13 mouse cellular contexts compared by ENCODE assay signal in genomic region chr13:81332018-81332417, GRCm38 (mm10).
DNase-seq lines count a peak whose midpoint lies in the region; ATAC-seq and TF ChIP-seq lines count a peak whose summit lies in the region.
"Had no signal": no experiment of that assay in that cellular context is flagged by ENCODE, and none has a peak within 500 bp of the region (broad histone marks: within the 10 kb centered on the region; RNA-seq: fewer than 3 reads in every experiment).

No protein-coding gene starts in this region.

- no peak for TF ChIP-seq CTCF in forebrain, postnatal 0 days (IDR thresholded peaks at IDR 0.05; ENCODE audit: low read depth)

- H3K4me1 ChIP-seq in heart, embryonic 11.5 days (ENCODE audit: control insufficient read depth, insufficient read depth, low read length) = no peaks in the 10 kb centered on the region; the same call in 1 of the 2 replicates
- H3K4me1 ChIP-seq in heart, embryonic 16.5 days (ENCODE audit: control insufficient read depth, insufficient read depth, low read length) = no peaks in the 10 kb centered on the region
- H3K4me1 ChIP-seq in forebrain, postnatal 0 days (ENCODE audit: insufficient read depth) = no peaks in the 10 kb centered on the region
- H3K4me1 ChIP-seq: embryonic facial prominence, embryonic 12.5 days; stomach, embryonic 15.5 days had no signal

- H3K27ac ChIP-seq in heart, embryonic 11.5 days (ENCODE audit: low read depth, low read length) = no peak overlapping the region
- no peak overlapping the region for H3K27ac ChIP-seq in heart, embryonic 16.5 days (ENCODE audit: low read length)
- H3K27ac ChIP-seq in forebrain, postnatal 0 days (ENCODE audit: low read depth, low read length) = no peak overlapping the region
- H3K27ac ChIP-seq: embryonic facial prominence, embryonic 12.5 days; limb, embryonic 10.5 days; stomach, embryonic 15.5 days had no signal

- peak; percentile 4 for DNase-seq in heart, adult 8-10 months (ENCODE audit: low spot score)
- DNase-seq in adrenal gland, postnatal 10 days = peak; percentile 52
- peak; percentile 74 for DNase-seq in kidney, postnatal 10 days
- DNase-seq in forebrain, postnatal 0 days = no peak
- no peak for DNase-seq in left cerebral cortex, postnatal 4 days
- no peak for DNase-seq in cerebellum, postnatal 4 days (ENCODE audit: low spot score in 2 of 2)
- DNase-seq: B cell, adult 2 months had no signal

- H3K27me3 ChIP-seq in heart, embryonic 11.5 days (ENCODE audit: control insufficient read depth, insufficient read depth, low read length) = no peaks in the 10 kb centered on the region
- H3K27me3 ChIP-seq in heart, embryonic 16.5 days (ENCODE audit: control insufficient read depth, insufficient read depth, low read length) = no peaks in the 10 kb centered on the region
- no peaks in the 10 kb centered on the region for H3K27me3 ChIP-seq in forebrain, postnatal 0 days (ENCODE audit: insufficient read depth, low read length)
- H3K27me3 ChIP-seq: embryonic facial prominence, embryonic 12.5 days; stomach, embryonic 15.5 days had no signal

- intact Hi-C loops in left cerebral cortex, postnatal 4 days (cut with DNase I) = no loop called here

- no peak overlapping the region for H3K4me2 ChIP-seq in heart, embryonic 11.5 days
- no peak overlapping the region for H3K4me2 ChIP-seq in heart, embryonic 16.5 days (ENCODE audit: low read depth, low read length)
- H3K4me2 ChIP-seq in forebrain, postnatal 0 days (ENCODE audit: low read depth) = no peak overlapping the region
- H3K4me2 ChIP-seq: embryonic facial prominence, embryonic 12.5 days; midbrain, embryonic 11.5 days; stomach, embryonic 15.5 days had no signal

- no peak overlapping the region for H3K4me3 ChIP-seq in heart, embryonic 11.5 days (ENCODE audit: low read depth, low read length)
- no peak overlapping the region for H3K4me3 ChIP-seq in heart, embryonic 16.5 days (ENCODE audit: low read length)
- no peak overlapping the region for H3K4me3 ChIP-seq in forebrain, postnatal 0 days (ENCODE audit: low read depth, low read length)
- H3K4me3 ChIP-seq: embryonic facial prominence, embryonic 12.5 days; limb, embryonic 10.5 days; stomach, embryonic 15.5 days had no signal

- H3K9me3 ChIP-seq in heart, embryonic 11.5 days (replicated peaks; ENCODE audit: control insufficient read depth, low read length) = no peaks in the 10 kb centered on the region
- H3K9me3 ChIP-seq in heart, embryonic 16.5 days (replicated peaks; ENCODE audit: control insufficient read depth, low read length) = no peaks in the 10 kb centered on the region
- H3K9me3 ChIP-seq in forebrain, postnatal 0 days (ENCODE audit: low read length) = no peaks in the 10 kb centered on the region
- H3K9me3 ChIP-seq: embryonic facial prominence, embryonic 12.5 days; limb, embryonic 10.5 days; stomach, embryonic 15.5 days had no signal

- no peak for ATAC-seq in heart, embryonic 11.5 days (replicated peaks; ENCODE audit: insufficient number of reproducible peaks, low FRiP score, low TSS enrichment)
- ATAC-seq in heart, embryonic 16.5 days (replicated peaks; ENCODE audit: extremely low read depth, insufficient read depth, low FRiP score) = peak; percentile 69
- ATAC-seq in forebrain, postnatal 0 days = no peak

- 29% methylated on average over 3 of the region's 3 CpGs for WGBS in heart, embryonic 11.5 days (ENCODE audit: insufficient replicate concordance)
- 32% methylated on average over 3 of the region's 3 CpGs for WGBS in heart, embryonic 16.5 days
- WGBS in forebrain, postnatal 0 days = 57% methylated on average over 3 of the region's 3 CpGs

- H3K36me3 ChIP-seq in heart, embryonic 11.5 days (ENCODE audit: control insufficient read depth, insufficient read depth, low read length) = no peaks in the 10 kb centered on the region
- no peaks in the 10 kb centered on the region for H3K36me3 ChIP-seq in heart, embryonic 16.5 days (ENCODE audit: control insufficient read depth, insufficient read depth)
- H3K36me3 ChIP-seq in forebrain, postnatal 0 days (ENCODE audit: insufficient read depth) = no peaks in the 10 kb centered on the region
- H3K36me3 ChIP-seq: embryonic facial prominence, embryonic 12.5 days; limb, embryonic 10.5 days; stomach, embryonic 15.5 days had no signal

- no peak overlapping the region for H3K9ac ChIP-seq in heart, embryonic 11.5 days (ENCODE audit: low read depth, low read length)
- no peak overlapping the region for H3K9ac ChIP-seq in heart, embryonic 16.5 days (ENCODE audit: low read length)
- no peak overlapping the region for H3K9ac ChIP-seq in forebrain, postnatal 0 days
- H3K9ac ChIP-seq: embryonic facial prominence, embryonic 12.5 days; stomach, embryonic 15.5 days had no signal

Comparison
In these comparisons a context has a peak if more than half of its experiments do, and no peak if none do; other contexts are left out.
1. DNase-seq: peak in heart, adult 8-10 months (single experiment), adrenal gland, postnatal 10 days (single experiment) and kidney, postnatal 10 days (single experiment); none in forebrain, postnatal 0 days (single experiment), left cerebral cortex, postnatal 4 days (single experiment) and cerebellum, postnatal 4 days (0 of 2).